ENCODE assay signal across 8 mouse cellular contexts in genomic region chr3:94477981-94478422, GRCm38 (mm10). TPM values are rescaled to one million over a fixed set of nuclear protein-coding genes. Genes with fewer than 3 reads are reported as not detected.
A peak's percentile ranks its signal among the peaks of the same experiment; 100 is the strongest.
DNase-seq lines count a peak whose midpoint lies in the region; ATAC-seq and TF ChIP-seq lines count a peak whose summit lies in the region.

Gene Celf3 (plus strand): TSS chr3:94478295.

- no peak within 1 kb of the TSS for H3K4me3 ChIP-seq in embryonic facial prominence, embryonic 15.5 days (replicated peaks)
- H3K4me3 ChIP-seq in layer of hippocampus, adult 2 months = peak within 1 kb of the TSS; percentile 82
- H3K4me3 ChIP-seq in liver, postnatal 0 days (ENCODE audit: low read depth, low read length) = no peak within 1 kb of the TSS
- H3K4me3 ChIP-seq in small intestine, adult 2 months (ENCODE audit: low read depth, low read length) = no peak within 1 kb of the TSS
- no peak within 1 kb of the TSS for H3K4me3 ChIP-seq in heart, embryonic 11.5 days (ENCODE audit: low read depth, low read length)

- no peak within 1 kb of the TSS for H3K27ac ChIP-seq in embryonic facial prominence, embryonic 15.5 days (replicated peaks)
- H3K27ac ChIP-seq in layer of hippocampus, adult 2 months = peak within 1 kb of the TSS; percentile 95
- H3K27ac ChIP-seq in liver, postnatal 0 days (ENCODE audit: low read depth) = no peak within 1 kb of the TSS
- H3K27ac ChIP-seq in small intestine, adult 2 months (ENCODE audit: insufficient read depth, low read depth, low read length) = no peak within 1 kb of the TSS
- no peak within 1 kb of the TSS for H3K27ac ChIP-seq in heart, embryonic 11.5 days (ENCODE audit: low read depth, low read length)

- no peak for TF ChIP-seq CTCF in layer of hippocampus, adult 2 months (conservative IDR thresholded peaks at IDR 0.05)
- no peak for TF ChIP-seq CTCF in liver, postnatal 0 days (IDR thresholded peaks at IDR 0.05; ENCODE audit: low read depth)
- TF ChIP-seq CTCF in small intestine, adult 2 months (IDR thresholded peaks at IDR 0.05; ENCODE audit: extremely low read depth, insufficient read length, insufficient replicate concordance, low read depth, low read length) = no peak

- no peaks in the 10 kb centered on the region for H3K9me3 ChIP-seq in embryonic facial prominence, embryonic 15.5 days (replicated peaks)
- no peaks in the 10 kb centered on the region for H3K9me3 ChIP-seq in liver, postnatal 0 days (ENCODE audit: low read length)
- no peaks in the 10 kb centered on the region for H3K9me3 ChIP-seq in heart, embryonic 11.5 days (replicated peaks; ENCODE audit: control insufficient read depth, low read length)

- 4% methylated on average over 14 of the region's 14 CpGs for WGBS in embryonic facial prominence, embryonic 15.5 days
- WGBS in liver, postnatal 0 days (ENCODE audit: insufficient replicate concordance) = 3% methylated on average over 13 of the region's 14 CpGs
- WGBS in small intestine, adult 2 months = 2% methylated on average over 14 of the region's 14 CpGs
- WGBS in heart, embryonic 11.5 days (ENCODE audit: insufficient replicate concordance) = 1% methylated on average over 9 of the region's 14 CpGs

- H3K4me2 ChIP-seq in embryonic facial prominence, embryonic 15.5 days (replicated peaks) = no peak within 1 kb of the TSS
- H3K4me2 ChIP-seq in liver, postnatal 0 days (ENCODE audit: low read depth, low read length) = no peak within 1 kb of the TSS
- H3K4me2 ChIP-seq in heart, embryonic 11.5 days = no peak within 1 kb of the TSS

- no peak for TF ChIP-seq POLR2A in small intestine, adult 2 months (IDR thresholded peaks at IDR 0.05; ENCODE audit: low read depth, low read length)

- no peak within 1 kb of the TSS for H3K9ac ChIP-seq in embryonic facial prominence, embryonic 15.5 days
- no peak within 1 kb of the TSS for H3K9ac ChIP-seq in liver, postnatal 0 days (replicated peaks)
- no peak within 1 kb of the TSS for H3K9ac ChIP-seq in heart, embryonic 11.5 days (ENCODE audit: low read depth, low read length)

- TF ChIP-seq EP300 in liver, postnatal 0 days (IDR thresholded peaks at IDR 0.05; ENCODE audit: low read depth) = no peak

- DNase-seq in ZHBTc4 (ENCODE audit: low read depth, low spot score) = peak; percentile 40
- peak; percentile 95 for DNase-seq in brain, embryonic 18.5 days (ENCODE audit: low read depth, low spot score)
- peak; percentile 78 to 90 for DNase-seq in layer of hippocampus, adult 2 months (ENCODE audit: low spot score in 2 of 2)
- no peak for DNase-seq in liver, postnatal 0 days
- no peak for DNase-seq in yolk sac, embryonic 10.5 days (ENCODE audit: low spot score)

- peaks cover 26% of the 10 kb centered on the region for H3K27me3 ChIP-seq in embryonic facial prominence, embryonic 15.5 days
- peaks cover 24% of the 10 kb centered on the region for H3K27me3 ChIP-seq in liver, postnatal 0 days (ENCODE audit: insufficient read depth, low read length)
- peaks cover 3% of the 10 kb centered on the region; the same call in 1 of the 2 replicates for H3K27me3 ChIP-seq in small intestine, adult 2 months (ENCODE audit: control insufficient read depth, insufficient read depth, low read length)
- H3K27me3 ChIP-seq in heart, embryonic 11.5 days (ENCODE audit: control insufficient read depth, insufficient read depth, low read length) = peaks cover 33% of the 10 kb centered on the region

- H3K4me1 ChIP-seq in embryonic facial prominence, embryonic 15.5 days = 0 out of 2 replicates have a peak, but pooled peaks cover 6% of the 10 kb centered on the region
- H3K4me1 ChIP-seq in liver, postnatal 0 days (ENCODE audit: insufficient read depth) = no peaks in the 10 kb centered on the region
- peaks cover 22% of the 10 kb centered on the region for H3K4me1 ChIP-seq in small intestine, adult 2 months (ENCODE audit: control insufficient read depth, insufficient read depth, insufficient read length, low read length)
- H3K4me1 ChIP-seq in heart, embryonic 11.5 days (ENCODE audit: control insufficient read depth, insufficient read depth, low read length) = peaks cover 14% of the 10 kb centered on the region

- H3K36me3 ChIP-seq in embryonic facial prominence, embryonic 15.5 days = no peaks in the 10 kb centered on the region
- H3K36me3 ChIP-seq in liver, postnatal 0 days (replicated peaks; ENCODE audit: insufficient read depth, low read length) = no peaks in the 10 kb centered on the region
- H3K36me3 ChIP-seq in small intestine, adult 2 months (ENCODE audit: control insufficient read depth, insufficient read depth, low read length) = no peaks in the 10 kb centered on the region
- H3K36me3 ChIP-seq in heart, embryonic 11.5 days (ENCODE audit: control insufficient read depth, insufficient read depth, low read length) = no peaks in the 10 kb centered on the region

- no peak; the same call in 1 of the 2 replicates for ATAC-seq in embryonic facial prominence, embryonic 15.5 days (ENCODE audit: insufficient number of reproducible peaks, low FRiP score, low TSS enrichment, low read depth)
- ATAC-seq in liver, postnatal 0 days = peak; percentile 67
- no peak for ATAC-seq in heart, embryonic 11.5 days (replicated peaks; ENCODE audit: insufficient number of reproducible peaks, low FRiP score, low TSS enrichment)

RNA-seq across cellular contexts. Expression of gene Celf3, which starts in this region (rescaled TPM):
- 9.4 and 13.7 TPM in 2 replicates for polyA plus RNA-seq in embryonic facial prominence, embryonic 15.5 days (2015; fragmentation: Nextera tagmentation; extraction: Ambion mirVana)
- 100 to 1,000 TPM; 184 to 202 TPM for total RNA-seq in layer of hippocampus, adult 2 months (2021)
- polyA plus RNA-seq in liver, postnatal 0 days (2015; fragmentation: Nextera tagmentation; extraction: Ambion mirVana) = 0.04 and 0.06 TPM in 2 replicates
- 12.1 and 26.1 TPM in 2 replicates for polyA plus RNA-seq in small intestine, adult 2 months (2012; rRNA removed)
- 2.8 and 4.7 TPM in 2 replicates for polyA plus RNA-seq in heart, embryonic 11.5 days (2014; fragmentation: Nextera tagmentation; extraction: Ambion mirVana)

Comparison
In these comparisons a context has a peak if more than half of its experiments do, and no peak if none do; other contexts are left out.
1. Peak in ATAC-seq in liver, postnatal 0 days; RNA of the gene not detected or under 1 TPM.
2. DNase-seq: peak in ZHBTc4 (single experiment), brain, embryonic 18.5 days (single experiment) and layer of hippocampus, adult 2 months (2 of 2); none in liver, postnatal 0 days (single experiment) and yolk sac, embryonic 10.5 days (single experiment).